Mouse (Mus musculus) layer of hippocampus, postnatal 14 days (tissue): ENCODE results near the gene Serpinb5. TPM values are rescaled to one million over a fixed set of nuclear protein-coding genes. Genes with fewer than 3 reads are reported as not detected.
"Not testable (repeated sequence)": the region's sequence is repeated elsewhere in the genome, so short reads cannot be mapped to it uniquely, and the experiment has no call there.

Experiments
- DNase-seq, 2 experiments: peaks; one replicate each; pipeline ENCODE4 v3.0.0; 2021 to 2022; ENCODE audit warnings: low spot score in 2 of 2, mixed read lengths in 1 of 2
- long read RNA-seq, 2 experiments: library from polyadenylated mRNA; stranded (forward); transcript quantifications; one replicate each; pipeline ENCODE4 v2.0.0; 2021
- total RNA-seq, 2 experiments: library from RNA; stranded (reverse); gene quantifications; 2 replicates each; pipeline ENCODE4 v1.2.3; 2021

The Serpinb5 gene
- not detected for total RNA-seq
- long read RNA-seq, experiment 1, result 0 reads
- long read RNA-seq, experiment 2, result 0 reads

GRCm38 (mm10) chr1:106860847-106861246 is at the start of gene Serpinb5:
Serpinb5 (plus strand) TSS chr1:106861173.
- no peak for DNase-seq

GRCm38 (mm10) chr1:106814864-106815263 is 46.1 kb upstream of the Serpinb5 start:
- no peak for DNase-seq

DNA sequence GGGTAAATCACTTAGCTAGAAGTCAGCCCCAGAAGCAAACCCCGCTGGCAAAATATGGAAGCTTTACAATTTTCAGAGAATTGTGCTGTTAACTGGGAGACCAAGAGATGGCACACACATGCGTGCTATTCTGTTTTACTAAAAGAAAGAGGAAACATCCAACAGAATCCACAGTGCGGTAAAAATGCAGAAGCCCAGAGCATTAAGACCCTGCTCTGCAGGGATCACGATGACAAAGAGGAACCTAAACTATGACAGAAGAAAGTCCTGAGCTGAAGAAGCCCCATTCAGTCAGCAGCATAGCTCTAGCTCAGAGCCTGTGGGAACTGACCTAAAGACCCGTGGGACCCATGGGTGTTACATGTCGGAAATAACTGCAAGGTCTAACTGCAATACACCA is 45.7 kb upstream of the Serpinb5 start:
- no peak for DNase-seq

GRCm38 (mm10) chr1:106816766-106817165 is 44.2 kb upstream of the Serpinb5 start:
- no peak for DNase-seq

- peak in 1 of 2 experiments; percentile 42 for DNase-seq
Observed at GRCm38 (mm10) chr1:106818323-106818722, 42.6 kb upstream of the Serpinb5 start.

DNA sequence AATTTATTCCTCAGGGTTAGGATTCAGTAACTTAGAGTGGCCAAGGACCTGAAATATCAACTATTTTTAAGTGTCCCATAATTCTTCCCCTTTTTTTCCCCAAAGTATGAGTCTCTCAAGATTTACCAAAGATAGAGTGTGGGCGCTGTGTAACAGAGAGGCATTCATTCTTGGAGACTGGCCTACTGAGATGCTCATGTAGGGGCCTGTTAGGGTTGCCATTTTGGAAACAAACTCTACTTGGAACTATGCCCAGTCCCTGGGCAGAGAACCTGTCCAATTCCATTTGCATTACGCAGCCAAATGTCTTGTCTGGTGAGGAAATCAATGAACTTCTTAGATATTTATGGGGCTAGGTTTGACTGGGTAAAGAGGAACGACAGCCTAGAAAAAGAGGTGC is 38.7 kb upstream of the Serpinb5 start:
- peak in 1 of 2 experiments; percentile 16 for DNase-seq

DNA sequence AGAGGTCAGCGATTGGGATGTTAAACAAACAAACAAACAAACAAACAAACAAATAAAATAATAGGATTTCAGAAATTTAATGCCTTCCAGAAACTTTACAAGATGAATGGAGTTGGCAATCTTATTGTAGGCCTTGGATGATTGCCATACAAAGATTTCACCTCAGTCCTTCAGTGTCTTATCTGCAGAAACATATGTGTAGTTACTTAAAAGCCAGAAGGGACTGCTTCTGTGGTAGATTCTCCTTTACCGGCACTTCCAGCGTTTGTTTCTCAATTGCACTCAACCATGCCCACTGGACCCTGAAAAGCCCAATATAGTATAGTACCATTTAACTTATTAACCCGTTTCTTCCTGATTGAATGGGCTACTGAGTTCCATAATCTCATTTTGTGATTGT is 32.2 kb upstream of the Serpinb5 start:
- DNase-seq, result no peak

DNA sequence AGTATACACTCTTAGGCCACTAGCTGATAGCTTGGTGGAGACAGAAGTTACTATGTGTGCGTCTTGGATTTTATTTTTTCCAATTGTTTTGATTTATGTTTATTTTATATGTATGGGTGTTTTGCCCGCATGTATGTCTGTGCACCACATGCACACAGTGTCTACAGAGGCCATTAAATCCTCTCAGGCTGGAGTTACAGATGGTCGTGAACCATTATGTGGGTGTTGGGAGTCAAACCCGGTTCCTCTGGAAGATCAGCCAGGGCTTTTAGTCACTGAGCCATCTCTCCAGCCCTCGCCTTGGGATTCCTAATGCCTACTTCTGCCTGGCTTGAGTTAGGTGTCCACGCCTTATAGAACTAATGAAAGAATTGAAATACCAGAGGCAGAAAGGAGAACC is 4.6 kb downstream of the Serpinb5 start:
- DNase-seq, result no peak

DNA sequence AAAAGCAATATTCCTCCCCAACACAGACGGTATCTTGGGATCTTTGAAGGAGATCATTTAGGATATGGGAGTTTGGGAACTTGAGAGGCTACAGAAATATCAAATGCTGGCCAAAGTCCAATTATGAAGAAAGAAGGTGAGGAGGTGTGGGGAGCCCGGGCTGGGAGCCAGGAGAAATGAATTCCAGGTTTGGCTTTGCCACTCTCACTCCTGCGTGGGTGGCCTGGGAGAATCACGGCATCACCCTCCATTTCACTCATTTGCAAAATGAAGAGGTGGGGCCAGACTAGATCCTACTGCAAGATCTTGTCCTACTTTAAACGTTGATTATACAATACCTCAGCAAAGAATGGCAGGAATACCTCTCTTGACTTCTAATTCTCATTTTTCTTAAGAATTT is 5.1 kb downstream of the Serpinb5 start:
- DNase-seq, result no peak

DNA sequence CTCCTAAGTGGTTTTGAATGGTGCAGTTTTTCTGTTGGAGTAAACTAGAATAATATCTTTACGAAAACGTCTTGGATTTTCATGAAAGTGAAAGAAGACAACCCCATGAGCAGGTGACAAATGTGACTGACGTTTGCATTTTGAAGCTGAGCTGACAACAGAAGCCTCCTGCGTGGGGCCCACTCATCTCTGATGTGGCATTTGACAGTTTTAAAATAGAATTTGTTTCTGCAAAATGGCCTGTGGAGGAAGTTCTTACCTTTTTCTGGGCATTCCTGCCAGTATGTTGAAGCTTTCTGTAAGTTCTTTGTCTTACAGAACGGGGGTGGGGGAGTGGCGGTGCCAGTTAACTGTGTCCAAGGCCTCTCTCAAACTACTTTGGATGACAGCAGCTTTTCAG is 5.8 kb downstream of the Serpinb5 start:
- DNase-seq, result no peak

- peak in 1 of 2 experiments; percentile 31 for DNase-seq
Observed at GRCm38 (mm10) chr1:106869986-106870385, 9.0 kb downstream of the Serpinb5 start.

DNA sequence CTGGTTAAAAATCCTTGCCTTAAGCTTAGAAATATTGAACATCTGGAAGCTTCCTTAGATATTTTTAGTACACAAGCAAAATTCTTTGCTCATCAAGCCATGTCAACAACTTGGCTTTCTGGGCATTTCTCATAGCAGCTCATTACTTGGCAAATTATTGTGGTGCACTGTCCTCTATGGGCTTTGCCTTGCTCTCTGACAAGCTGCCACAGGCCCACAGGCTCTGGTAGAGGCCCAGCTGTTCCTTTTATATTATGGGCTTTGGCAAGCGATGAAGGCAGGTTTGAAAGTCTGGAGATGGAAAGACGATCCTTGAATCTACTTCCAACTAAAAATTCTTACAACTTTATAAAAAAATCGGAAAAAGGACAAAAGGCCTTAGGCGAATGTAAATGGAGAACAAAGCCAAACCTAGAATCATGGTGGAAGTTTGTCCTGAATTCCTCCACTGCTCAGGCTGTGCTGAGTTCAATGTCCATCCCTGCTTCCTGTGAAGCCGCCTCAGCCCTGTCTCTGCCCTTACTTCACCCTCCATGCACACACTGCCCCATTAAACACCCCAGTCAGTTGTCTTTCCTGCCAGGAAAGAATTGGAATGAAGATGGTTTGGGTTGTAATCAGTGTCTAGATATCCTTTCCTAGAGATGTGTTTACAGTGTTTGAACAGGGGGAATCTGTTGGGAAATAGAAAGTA is 14.4 kb downstream of the Serpinb5 start:
- DNase-seq, result no peak

DNA sequence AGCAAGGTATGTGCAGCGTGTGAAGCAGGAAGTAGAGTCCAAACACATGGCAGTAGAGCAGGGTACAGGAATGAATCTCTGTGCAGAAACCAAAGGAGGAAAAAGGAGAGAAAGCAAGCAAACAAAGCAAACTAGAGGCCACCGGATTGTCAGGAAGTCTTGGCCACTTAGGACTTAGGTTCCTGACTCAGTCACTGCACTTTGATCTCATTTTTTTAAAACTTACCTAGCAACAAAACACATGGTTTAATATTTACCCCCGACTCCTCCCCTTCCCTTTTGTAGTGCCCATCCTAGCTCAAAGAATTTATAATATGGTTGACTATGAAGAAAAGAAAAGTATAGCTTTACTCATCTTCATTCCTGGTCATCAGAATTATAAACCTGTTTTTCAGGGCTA is 15.2 kb downstream of the Serpinb5 start:
- no peak for DNase-seq

DNA sequence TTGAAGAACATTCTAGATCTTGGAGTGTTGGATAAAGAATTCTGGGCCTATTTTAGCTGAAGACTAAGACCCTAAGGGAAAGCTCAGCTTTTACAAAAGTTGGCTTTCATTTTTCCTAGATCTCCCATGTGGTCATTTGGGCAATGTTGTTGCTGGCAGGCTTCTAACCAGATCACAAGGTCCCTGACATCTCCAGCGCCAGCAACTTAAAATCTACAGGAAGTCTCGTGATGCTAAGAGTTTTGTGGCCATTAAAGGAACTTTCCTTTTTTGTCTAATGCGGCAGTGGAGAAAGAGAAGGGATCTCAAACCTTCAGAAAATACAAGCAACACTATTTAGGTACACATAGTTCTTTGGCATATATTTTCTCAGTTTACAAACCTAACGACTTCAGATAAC is 21.8 kb downstream of the Serpinb5 start:
- DNase-seq, result no peak

- no peak for DNase-seq
Observed at GRCm38 (mm10) chr1:106883369-106883768, 22.4 kb downstream of the Serpinb5 start.

GRCm38 (mm10) chr1:106883812-106884211 is 22.8 kb downstream of the Serpinb5 start:
- peak in 1 of 2 experiments; percentile 41 for DNase-seq

DNA sequence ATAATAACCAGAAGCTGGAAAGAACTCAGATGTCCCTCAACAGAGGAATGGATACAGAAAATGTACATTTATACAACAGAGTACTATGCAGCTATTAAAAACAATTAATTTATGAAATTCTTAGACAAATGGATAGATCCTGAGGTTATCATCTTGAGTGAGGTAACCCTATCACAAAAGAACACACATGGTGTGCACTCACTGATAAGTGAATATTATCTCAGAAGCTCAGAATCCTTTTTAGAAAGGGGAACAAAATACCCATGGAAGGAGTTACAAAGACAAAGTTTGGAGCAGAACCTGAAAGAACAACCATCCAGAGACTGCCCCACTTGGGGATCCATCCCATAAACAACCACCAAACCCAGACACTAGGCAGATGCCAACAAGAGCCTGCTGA is 34.2 kb downstream of the Serpinb5 start:
- DNase-seq, result not testable (repeated sequence)

DNA sequence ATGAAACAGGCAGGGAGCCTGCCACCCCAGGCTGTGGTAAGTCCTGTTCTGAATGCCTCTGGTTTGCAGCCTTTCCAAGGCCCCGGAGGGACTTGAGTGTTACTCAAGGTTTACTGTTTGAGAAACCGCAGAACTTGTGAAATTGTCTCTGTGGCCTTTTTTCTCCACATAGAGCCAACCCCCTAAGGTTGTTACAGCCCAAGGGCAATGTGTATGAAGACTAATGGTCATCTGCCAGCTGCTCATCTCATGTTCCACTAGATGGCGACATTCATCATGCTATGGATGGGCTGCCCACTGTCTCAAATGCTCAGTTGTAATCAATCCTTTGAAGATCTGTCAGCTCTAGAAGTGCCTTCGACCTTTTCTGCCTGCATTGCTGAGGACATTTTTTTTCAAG is 40.4 kb downstream of the Serpinb5 start:
- DNase-seq, result peak; percentile 17 to 24

DNA sequence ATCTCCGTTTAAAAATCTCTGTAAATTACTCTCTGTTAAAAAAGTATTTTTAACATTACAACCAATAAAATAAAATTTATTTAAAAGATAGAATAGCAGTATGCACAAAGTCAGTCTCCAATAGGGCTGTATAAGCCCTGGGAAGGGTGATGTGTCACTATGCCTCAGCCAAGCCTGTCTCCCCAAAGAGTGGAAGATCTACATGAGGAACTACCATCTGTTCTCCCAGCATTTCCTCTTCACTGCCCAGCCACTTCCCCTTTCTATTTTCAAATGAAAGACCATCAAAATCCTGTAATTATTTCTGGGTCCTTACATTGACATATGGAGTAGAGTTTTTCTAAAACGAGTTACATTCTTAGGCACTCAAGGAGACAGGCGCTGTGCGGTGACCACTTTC is 71.0 kb downstream of the Serpinb5 start:
- no peak for DNase-seq
